Mouse (Mus musculus) G1E (cell line): ENCODE data around the gene Crp.

Experiments used
- CTCF ChIP-seq: IDR thresholded peaks from 2 replicates; pipeline ENCODE4 v1.5.1; 2012; ENCODE audit warnings: low read depth, low read length, inconsistent platforms, mixed read lengths
- GATA1 ChIP-seq: IDR thresholded peaks from 2 replicates; pipeline ENCODE4 v1.6.1; 2012; ENCODE audit warnings: borderline replicate concordance, low read length, inconsistent platforms, mixed read lengths
- POLR2AphosphoS5 ChIP-seq: IDR thresholded peaks from 2 replicates; pipeline ENCODE4 v1.6.1; 2012; ENCODE audit warnings: low read depth, low read length, inconsistent platforms; ENCODE audit not compliant: insufficient replicate concordance
- TAL1 ChIP-seq: conservative IDR thresholded peaks from 2 replicates; pipeline ENCODE4 v1.6.1; 2012; ENCODE audit warnings: low read depth, low read length, inconsistent platforms, mixed read lengths

DNA sequence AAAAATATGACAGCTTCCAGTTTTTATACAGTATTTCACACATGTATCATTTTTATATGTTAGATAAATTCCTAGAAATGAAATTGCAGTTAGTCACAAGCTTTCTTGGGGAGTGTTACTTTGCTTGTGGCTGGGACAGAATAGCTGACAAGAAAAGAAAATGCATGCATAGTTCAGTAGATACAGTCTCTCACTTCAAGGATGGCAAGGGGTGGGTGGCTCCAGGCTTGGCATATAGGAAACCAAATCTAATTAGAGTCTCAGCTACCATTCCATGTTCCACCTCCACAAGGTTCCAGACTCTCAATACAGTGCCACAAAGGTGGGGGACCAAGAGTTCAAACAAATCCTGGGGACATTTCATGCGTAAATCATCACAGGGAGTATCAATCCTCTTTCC is 61.7 kb downstream of the Crp start:
- TF ChIP-seq CTCF, result no peak
- no peak for TF ChIP-seq POLR2AphosphoS5
- TF ChIP-seq TAL1, result no peak
- TF ChIP-seq GATA1, result no peak
